Mouse (Mus musculus): ENCODE measurements around the gene Apoc3.

Gene Apoc3

DNA sequence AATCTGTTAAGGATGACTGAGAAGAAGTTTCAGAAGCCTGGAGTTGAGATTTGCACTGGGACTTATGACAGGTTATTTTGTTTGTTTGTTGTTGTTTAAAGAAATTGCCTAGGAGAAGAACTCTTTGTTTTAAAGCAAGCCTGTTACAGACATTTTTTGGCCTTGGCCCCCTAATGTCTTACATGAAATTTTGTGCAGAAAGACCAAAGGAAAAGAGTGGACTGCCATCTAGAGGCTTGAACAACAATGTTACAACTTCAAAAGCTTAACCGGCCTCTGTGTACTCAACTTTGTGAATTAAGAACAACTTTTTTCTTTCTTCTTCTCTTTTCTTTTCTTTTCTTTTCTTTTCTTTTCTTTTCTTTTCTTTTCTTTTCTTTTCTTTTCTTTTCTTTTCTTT lies 43.8 kb downstream of the Apoc3 start:
- no peak for DNase-seq

DNA sequence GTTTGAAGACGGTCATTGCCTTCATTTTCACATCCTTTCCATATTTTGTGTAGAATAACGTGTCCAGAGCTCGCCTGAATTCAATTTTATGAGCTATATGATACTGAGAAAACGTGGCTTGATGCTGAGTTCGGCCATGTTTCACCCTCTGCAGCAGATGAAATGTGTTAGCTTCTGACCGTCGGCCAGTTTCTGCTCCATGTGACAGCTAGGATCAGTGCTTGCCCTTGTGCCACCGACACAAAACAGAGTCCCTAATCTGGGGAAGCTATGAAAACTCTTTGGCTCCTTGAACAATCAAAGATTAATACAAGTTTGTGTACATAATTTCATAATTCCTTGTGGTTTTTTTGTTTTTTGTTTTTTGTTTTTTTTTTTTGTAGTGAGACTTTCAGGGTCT lies 44.2 kb downstream of the Apoc3 start:
- no peak for DNase-seq

DNA sequence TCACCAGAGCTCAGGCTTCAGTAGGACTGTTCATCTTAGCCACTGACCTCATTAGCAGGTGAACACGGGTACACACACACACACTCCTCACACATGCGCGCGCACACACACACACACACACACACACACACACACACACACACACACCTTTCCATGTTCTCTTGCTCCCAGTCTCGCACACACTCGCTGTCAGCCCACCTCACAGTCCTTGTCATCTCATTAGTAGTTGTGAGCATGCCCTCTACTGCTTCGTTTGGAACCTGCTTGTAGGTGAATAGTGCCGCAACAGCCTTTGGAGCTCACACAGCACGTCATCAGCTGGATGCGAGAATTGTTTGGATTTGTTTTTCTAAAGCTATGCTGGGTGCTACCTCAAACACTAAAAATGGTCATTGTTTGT lies 46.1 kb downstream of the Apoc3 start:
- no peak for DNase-seq

DNA sequence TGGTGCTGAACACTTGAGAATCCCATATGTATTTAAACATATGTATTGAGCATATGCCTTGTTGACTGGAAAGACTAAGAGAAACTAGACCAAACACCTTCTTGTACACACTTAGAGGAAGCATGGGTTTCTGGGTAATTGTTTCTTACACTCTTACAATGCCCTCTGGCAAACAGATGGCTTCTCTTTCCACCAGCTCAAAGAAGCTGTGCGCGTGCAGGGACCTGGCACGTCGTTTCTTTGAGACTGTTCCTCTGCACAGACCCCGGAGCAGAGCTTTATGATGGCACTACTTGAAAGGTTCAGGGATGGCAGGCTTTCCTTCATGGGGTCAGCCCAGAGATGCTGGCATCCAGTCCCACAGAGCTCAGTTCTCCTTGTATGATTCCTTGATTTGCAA lies 46.5 kb downstream of the Apoc3 start:
- DNase-seq: no peak

DNA sequence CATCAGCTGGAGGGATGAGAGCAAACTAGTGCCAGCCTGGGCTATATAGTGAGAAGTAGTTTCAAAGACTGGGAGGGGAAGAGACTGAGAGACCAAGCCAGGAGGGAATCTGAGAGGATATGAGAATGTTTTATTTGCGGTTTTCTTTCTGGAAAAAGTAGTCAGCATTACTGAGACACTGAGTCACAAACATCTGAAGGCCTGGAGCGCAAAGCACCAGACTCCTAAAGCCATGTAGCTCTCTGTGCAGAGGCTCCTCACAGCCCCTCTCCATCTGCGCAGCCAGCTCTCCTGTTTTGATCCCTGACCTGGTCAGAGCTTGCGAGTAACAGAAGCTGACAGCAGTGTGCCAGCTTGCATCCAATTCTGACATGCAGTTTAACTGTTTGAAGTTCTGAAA lies 47.1 kb downstream of the Apoc3 start:
- no peak for DNase-seq

DNA sequence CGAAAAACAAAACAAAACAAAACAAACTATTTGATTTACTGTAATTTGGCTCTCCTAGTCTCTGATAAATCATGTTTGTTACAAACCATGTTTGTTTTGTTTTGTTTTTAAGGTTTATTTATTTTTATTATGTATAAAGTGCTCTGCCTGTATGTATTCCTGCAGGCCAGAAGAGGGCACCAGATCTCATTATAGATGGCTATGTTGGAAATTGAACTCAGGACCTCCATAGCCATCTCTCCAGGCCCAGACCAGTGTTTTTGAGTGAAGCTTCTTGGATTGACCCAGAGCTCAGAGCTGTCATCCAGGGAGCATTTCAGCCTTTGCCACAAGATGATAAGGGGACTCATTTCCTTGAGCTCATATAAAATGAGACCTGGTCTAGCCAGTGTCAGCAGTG lies 49.0 kb downstream of the Apoc3 start:
- DNase-seq: no peak

DNA sequence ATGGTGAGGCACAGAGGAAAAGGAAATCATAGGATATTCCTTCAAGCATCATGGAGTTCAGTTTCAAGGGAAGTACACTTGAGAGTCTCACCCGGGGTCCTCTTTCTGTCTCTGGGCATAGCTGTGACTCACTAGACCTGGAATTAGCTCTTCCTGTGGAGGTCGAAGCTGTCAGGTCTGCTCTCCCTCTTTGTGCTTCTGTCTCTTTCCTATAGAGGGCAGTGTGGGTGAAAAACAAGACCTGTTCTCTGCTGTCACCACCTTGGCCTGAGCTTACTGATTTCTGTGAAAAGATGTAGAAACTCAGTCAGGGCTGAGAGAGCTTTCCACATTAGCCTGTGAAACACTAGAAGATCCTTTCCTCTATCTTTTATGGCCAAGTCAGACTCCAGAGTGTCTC lies 50.2 kb downstream of the Apoc3 start:
- peak; percentile 46 for DNase-seq

DNA sequence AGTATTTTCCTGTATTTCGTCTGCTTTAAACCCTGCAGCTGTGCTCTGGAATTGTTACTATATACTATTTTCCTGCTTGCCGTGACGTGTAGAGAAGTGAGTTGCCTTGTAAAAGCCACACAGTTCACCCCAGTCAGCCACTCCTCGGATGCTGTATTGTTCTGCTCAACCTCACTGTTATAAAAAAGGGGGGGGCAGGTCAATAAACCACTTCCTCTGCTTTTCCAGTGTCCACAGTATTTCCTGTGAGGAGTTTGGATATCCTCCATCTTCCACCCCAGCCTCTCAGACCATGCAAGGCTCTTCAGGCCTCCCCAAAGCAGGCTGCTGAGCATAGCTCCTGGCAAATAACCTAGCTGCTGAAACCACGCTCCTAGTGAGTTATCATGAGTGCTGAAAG lies 50.9 kb downstream of the Apoc3 start:
- peak; percentile 38 for DNase-seq
